Mouse (Mus musculus): Measurements from ENCODE around the gene Clstn1.

DNA sequence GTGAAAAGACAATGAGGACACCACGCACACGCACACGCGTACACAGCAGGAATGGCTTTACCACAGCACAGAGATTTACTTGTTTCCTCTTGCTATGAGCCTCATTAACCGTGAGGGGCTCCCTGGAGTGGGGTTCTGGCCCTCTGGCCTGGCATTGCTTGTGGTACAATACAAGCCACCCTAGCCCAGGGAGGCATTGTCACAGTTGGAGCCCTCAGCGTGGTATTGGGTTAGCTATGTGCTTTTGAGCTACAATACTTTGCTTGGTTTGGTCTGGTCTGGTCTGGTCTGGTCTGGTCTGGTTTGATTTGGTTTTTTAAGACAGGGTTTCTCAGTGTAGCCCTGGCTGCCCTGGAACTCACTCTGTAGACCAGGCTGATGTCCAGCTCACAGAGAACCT is 13.3 kb downstream of the Clstn1 start:
- TF ChIP-seq CTCF (IDR thresholded peaks at IDR 0.05; ENCODE audit: borderline replicate concordance, insufficient read depth, low read depth, low read length) (no peak), POLR2A (IDR thresholded peaks at IDR 0.05; ENCODE audit: borderline replicate concordance, insufficient read depth, low read length) (no peak)

All from cerebellum, adult 2 months (tissue).